Mouse (Mus musculus) C2C12 (cell line): ENCODE results near the gene Klhl21. TPM values are rescaled to one million over a fixed set of nuclear protein-coding genes. Genes with fewer than 3 reads are reported as not detected.

Source experiments
- H3K27me3 ChIP-seq: one replicate; pipeline ENCODE4 v1.6.1; 2011; ENCODE audit not compliant: control insufficient read depth, insufficient read depth, insufficient read length
- H3K36me3 ChIP-seq: one replicate; pipeline ENCODE4 v1.6.1; 2011; ENCODE audit not compliant: control insufficient read depth, insufficient read depth
- H3K4me3 ChIP-seq: one replicate; pipeline ENCODE4 v1.5.1; 2011; ENCODE audit warnings: mild to moderate bottlenecking, control low read depth; ENCODE audit not compliant: poor library complexity, insufficient read depth, severe bottlenecking
- H3K79me2 ChIP-seq: one replicate; pipeline ENCODE4 v1.6.1; 2011; ENCODE audit not compliant: control insufficient read depth, insufficient read depth
- H3K79me3 ChIP-seq: one replicate; pipeline ENCODE4 v1.6.1; 2011; ENCODE audit warnings: low read depth, control low read depth
- H3ac ChIP-seq: one replicate; pipeline ENCODE3; 2011; ENCODE audit warnings: low read depth; ENCODE audit not compliant: control insufficient read depth, insufficient read length
- FOSL1 ChIP-seq: IDR thresholded peaks from one replicate; pipeline ENCODE4 v1.8.0; 2011; ENCODE audit warnings: mild to moderate bottlenecking, low read length; ENCODE audit not compliant: poor library complexity, insufficient read depth, severe bottlenecking
- MYOD1 ChIP-seq: IDR thresholded peaks from one replicate; pipeline ENCODE4 v1.6.1; 2011; ENCODE audit warnings: low read depth; ENCODE audit not compliant: control insufficient read depth, insufficient read length
- USF1 ChIP-seq: IDR thresholded peaks from one replicate; pipeline ENCODE4 v1.6.1; 2011; ENCODE audit warnings: low read depth, mild to moderate bottlenecking, control low read depth, moderate library complexity
- polyA plus RNA-seq: library from polyadenylated mRNA; unstranded; fragments of >200 nt; fragmentation: generic; extraction: Trizol; gene quantifications from one replicate; pipeline ENCODE4 v1.2.1, GENCODE M21; 2012; ENCODE audit warnings: missing spikeins

The Klhl21 gene
- polyA plus RNA-seq, 1 experiment = 36.2 TPM

GRCm38 (mm10) chr4:152062390-152063110 lies 53.9 kb downstream of the Klhl21 start:
- TF ChIP-seq FOSL1 = no peak
- Histone ChIP-seq H3K79me2 (no peaks in the 10 kb centered on the region), H3K79me3 (no peaks in the 10 kb centered on the region), H3K4me3 (no peak overlapping the region), H3K27me3 (no peaks in the 10 kb centered on the region), H3ac (no peak overlapping the region), H3K36me3 (peaks cover 22% of the 10 kb centered on the region)

- Histone ChIP-seq H3K79me3 (no peaks in the 10 kb centered on the region), H3K79me2 (no peaks in the 10 kb centered on the region), H3K36me3 (no peaks in the 10 kb centered on the region), H3ac (no peak overlapping the region), H3K27me3 (no peaks in the 10 kb centered on the region), H3K4me3 (no peak overlapping the region)
- TF ChIP-seq MYOD1 = no peak
- TF ChIP-seq USF1 = no peak
Observed at GRCm38 (mm10) chr4:152067280-152067679, 58.7 kb downstream of the Klhl21 start.

Other genes with a start within 250 kb of the Klhl21 start
- gene Camta1, start 146.9 kb upstream of the Klhl21 start, polyA plus RNA-seq = 21.7 TPM
- 61.5 TPM for gene Dnajc11, start 75.1 kb upstream of the Klhl21 start, polyA plus RNA-seq
- gene Thap3, start 19.8 kb upstream of the Klhl21 start, polyA plus RNA-seq = 32.8 TPM
- 18.8 TPM for gene Phf13, start 12.5 kb upstream of the Klhl21 start, polyA plus RNA-seq
- 8.6 TPM for gene Zbtb48, start 18.9 kb downstream of the Klhl21 start, polyA plus RNA-seq
- 0.27 TPM for gene Tas1r1, start 29.8 kb downstream of the Klhl21 start, polyA plus RNA-seq
- gene Nol9, start 30.5 kb downstream of the Klhl21 start, polyA plus RNA-seq = 39.7 TPM
- gene Plekhg5, start 63.7 kb downstream of the Klhl21 start, polyA plus RNA-seq = 17.5 TPM
- 0.95 TPM for gene Tnfrsf25, start 107.1 kb downstream of the Klhl21 start, polyA plus RNA-seq
- gene Espn, start 143.6 kb downstream of the Klhl21 start, polyA plus RNA-seq = 0.97 TPM
- not detected for gene Hes2, start 150.1 kb downstream of the Klhl21 start, polyA plus RNA-seq
- gene Acot7, start 169.3 kb downstream of the Klhl21 start, polyA plus RNA-seq = 344 TPM